Mouse (Mus musculus): ENCODE measurements around the gene Ift172. TPM values are rescaled to one million over a fixed set of nuclear protein-coding genes. Genes with fewer than 3 reads are reported as not detected.
"Not testable (repeated sequence)": the region's sequence is repeated elsewhere in the genome, so short reads cannot be mapped to it uniquely, and the experiment has no call there.

The Ift172 gene
- total RNA-seq, 2 experiments from 2014 or later, result 79.3 to 86.3 TPM

- no peak for DNase-seq (ENCODE audit: low spot score in 2 of 2)
These were observed 71.8 kb downstream of the Ift172 start for GRCm38 (mm10) chr5:31219070-31219469.

GRCm38 (mm10) chr5:31218294-31218693 lies 72.6 kb downstream of the Ift172 start:
- DNase-seq (ENCODE audit: low spot score in 2 of 2), result no peak

GRCm38 (mm10) chr5:31216554-31216953 lies 74.4 kb downstream of the Ift172 start:
- not testable (repeated sequence) for DNase-seq (ENCODE audit: low spot score in 2 of 2)

- DNase-seq (ENCODE audit: low spot score in 2 of 2), result no peak
These were observed 86.5 kb downstream of the Ift172 start for GRCm38 (mm10) chr5:31204421-31204820.

- no peak for DNase-seq (ENCODE audit: low spot score in 2 of 2)
These were observed 87.0 kb downstream of the Ift172 start for GRCm38 (mm10) chr5:31203866-31204265.

Other genes starting within 250 kb of the Ift172 start
- gene Atraid, start 242.8 kb downstream of the Ift172 start, total RNA-seq (2021), result 10 to 100 TPM; 68.1 to 70.0 TPM
- 10 to 100 TPM; 14.9 to 17.6 TPM for gene Slc5a6, start 242.2 kb downstream of the Ift172 start, total RNA-seq (2021)
- 10 to 100 TPM; 20.0 to 20.9 TPM for gene Cad, start 236.3 kb downstream of the Ift172 start, total RNA-seq (2021)
- not detected for gene Dnajc5g, start 184.8 kb downstream of the Ift172 start, total RNA-seq (2021)
- 10 to 100 TPM; 84.1 to 93.8 TPM for gene Slc30a3, start 182.9 kb downstream of the Ift172 start, total RNA-seq (2021)
- not detected for gene Trim54, start 174.4 kb downstream of the Ift172 start, total RNA-seq (2021)
- not detected for gene Ucn, start 152.3 kb downstream of the Ift172 start, total RNA-seq (2021)
- 10 to 100 TPM; 57.4 to 61.8 TPM for gene Mpv17, start 136.9 kb downstream of the Ift172 start, total RNA-seq (2021)
- 1 to 10 TPM; 3.6 to 3.8 TPM for gene Gm29609, start 111.2 kb downstream of the Ift172 start, total RNA-seq (2021)
- gene Gtf3c2, start 111.0 kb downstream of the Ift172 start, total RNA-seq (2021), result 10 to 100 TPM; 57.7 to 60.9 TPM
- gene Snx17, start 97.9 kb downstream of the Ift172 start, total RNA-seq (2021), result 10 to 100 TPM; 75.2 to 81.6 TPM
- 10 to 100 TPM; 39.0 to 39.5 TPM for gene Eif2b4, start 97.7 kb downstream of the Ift172 start, total RNA-seq (2021)
- 10 to 100 TPM; 27.1 to 28.2 TPM for gene Zfp513, start 88.8 kb downstream of the Ift172 start, total RNA-seq (2021)
- gene Ppm1g, start 70.4 kb downstream of the Ift172 start, total RNA-seq (2021), result 10 to 100 TPM; 69.6 to 73.3 TPM
- 10 to 100 TPM; 83.8 to 86.3 TPM for gene Nrbp1, start 50.3 kb downstream of the Ift172 start, total RNA-seq (2021)
- not detected for gene Gm9970, start 49.9 kb downstream of the Ift172 start, total RNA-seq (2021)
- 1 to 10 TPM; 2.2 to 4.0 TPM for gene Krtcap3, start 39.4 kb downstream of the Ift172 start, total RNA-seq (2021)
- gene Fndc4, start 5.0 kb upstream of the Ift172 start, total RNA-seq (2021), result 100 to 1,000 TPM; 159 to 188 TPM
- gene Gckr, start 6.3 kb upstream of the Ift172 start, total RNA-seq (2021), result not detected
- gene Zfp512, start 161.3 kb upstream of the Ift172 start, total RNA-seq (2021), result 10 to 100 TPM; 48.6 to 51.0 TPM
- under 1 TPM in 1 of 2 experiments, not detected in 1; 0.10 TPM for gene 4930548H24Rik, start 194.6 kb upstream of the Ift172 start, total RNA-seq (2021)
- gene Gpn1, start 203.6 kb upstream of the Ift172 start, total RNA-seq (2021), result 10 to 100 TPM; 34.7 to 34.9 TPM
- 10 to 100 TPM; 51.3 to 54.7 TPM for gene Slc4a1ap, start 235.9 kb upstream of the Ift172 start, total RNA-seq (2021)
- gene Supt7l, start 236.7 kb upstream of the Ift172 start, total RNA-seq (2021), result 10 to 100 TPM; 17.8 to 19.8 TPM

All from layer of hippocampus, adult 18-20 months (tissue).